ENCODE assay signal across 9 mouse cellular contexts in genomic region chr17:26601514-26601913, GRCm38 (mm10). TPM values are rescaled to one million over a fixed set of nuclear protein-coding genes. Genes with fewer than 3 reads are reported as not detected.
DNase-seq lines count a peak whose midpoint lies in the region; ATAC-seq and TF ChIP-seq lines count a peak whose summit lies in the region.
"Had no signal": no experiment of that assay in that cellular context is flagged by ENCODE, and none has a peak within 500 bp of the region (broad histone marks: within the 10 kb centered on the region; RNA-seq: fewer than 3 reads in every experiment).

No protein-coding gene starts in this region.

- no peak overlapping the region for H3K4me2 ChIP-seq in kidney, postnatal 0 days (ENCODE audit: low read length)

- 63% methylated on average over 6 of the region's 6 CpGs for WGBS in kidney, postnatal 0 days
- WGBS in embryonic facial prominence, embryonic 10.5 days, result 75% methylated on average over 6 of the region's 6 CpGs
- WGBS in kidney, adult 2 months, result 72% methylated on average over 6 of the region's 6 CpGs

- TF ChIP-seq POLR2A in ES-Bruce4 (IDR thresholded peaks at IDR 0.05; ENCODE audit: insufficient read depth, low read length), result no peak
- no peak for TF ChIP-seq POLR2A in kidney, adult 2 months (IDR thresholded peaks at IDR 0.05; ENCODE audit: low read depth, low read length)

- H3K9me3 ChIP-seq in kidney, postnatal 0 days (replicated peaks; ENCODE audit: low read length), result no peaks in the 10 kb centered on the region
- H3K9me3 ChIP-seq in ES-Bruce4 (replicated peaks; ENCODE audit: control insufficient read depth, insufficient read depth, low read length, poor library complexity, severe bottlenecking), result no peaks in the 10 kb centered on the region
- H3K9me3 ChIP-seq in embryonic facial prominence, embryonic 10.5 days, result no peaks in the 10 kb centered on the region
- H3K9me3 ChIP-seq: forebrain, embryonic 10.5 days had no signal

- no peaks in the 10 kb centered on the region for H3K27me3 ChIP-seq in kidney, postnatal 0 days (ENCODE audit: insufficient read depth, low read length)
- no peaks in the 10 kb centered on the region for H3K27me3 ChIP-seq in ES-Bruce4 (ENCODE audit: control insufficient read depth, insufficient read depth, low read length, poor library complexity, severe bottlenecking)
- H3K27me3 ChIP-seq in embryonic facial prominence, embryonic 10.5 days (replicated peaks; ENCODE audit: low read depth, poor library complexity, severe bottlenecking), result no peaks in the 10 kb centered on the region
- H3K27me3 ChIP-seq in kidney, adult 2 months (replicated peaks; ENCODE audit: control insufficient read depth, insufficient read depth, low read length), result no peaks in the 10 kb centered on the region

- no peak overlapping the region for H3K4me3 ChIP-seq in kidney, postnatal 0 days (replicated peaks; ENCODE audit: low read depth, low read length)
- H3K4me3 ChIP-seq in ES-Bruce4 (ENCODE audit: low read depth, low read length), result peak overlapping the region; percentile 17
- H3K4me3 ChIP-seq in embryonic facial prominence, embryonic 10.5 days, result no peak overlapping the region
- no peak overlapping the region for H3K4me3 ChIP-seq in kidney, adult 2 months (ENCODE audit: insufficient read depth, low read depth, low read length)
- H3K4me3 ChIP-seq: forebrain, embryonic 10.5 days had no signal

- H3K9ac ChIP-seq in kidney, postnatal 0 days (ENCODE audit: low read depth, low read length), result no peak overlapping the region
- peak overlapping the region; percentile 5; the same call in 1 of the 2 replicates for H3K9ac ChIP-seq in ES-Bruce4 (ENCODE audit: low read depth, poor library complexity, severe bottlenecking)

- no peaks in the 10 kb centered on the region for H3K36me3 ChIP-seq in kidney, postnatal 0 days (ENCODE audit: insufficient read depth, low read length)
- no peaks in the 10 kb centered on the region for H3K36me3 ChIP-seq in ES-Bruce4 (ENCODE audit: control insufficient read depth, insufficient read depth, low read length, poor library complexity, severe bottlenecking)
- H3K36me3 ChIP-seq in embryonic facial prominence, embryonic 10.5 days (replicated peaks), result peaks cover 37% of the 10 kb centered on the region
- no peaks in the 10 kb centered on the region for H3K36me3 ChIP-seq in kidney, adult 2 months (ENCODE audit: control insufficient read depth, insufficient read depth, low read length)

- no peak; the same call in 1 of the 2 replicates for TF ChIP-seq EP300 in ES-Bruce4 (IDR thresholded peaks at IDR 0.05; ENCODE audit: insufficient read depth, low read depth, low read length)

- peaks cover 41% of the 10 kb centered on the region for H3K4me1 ChIP-seq in kidney, postnatal 0 days (replicated peaks; ENCODE audit: insufficient read depth, low read length)
- peaks cover 26% of the 10 kb centered on the region for H3K4me1 ChIP-seq in ES-Bruce4 (ENCODE audit: control insufficient read depth, insufficient read depth, low read length)
- peaks cover 30% of the 10 kb centered on the region for H3K4me1 ChIP-seq in embryonic facial prominence, embryonic 10.5 days
- peaks cover 25% of the 10 kb centered on the region for H3K4me1 ChIP-seq in kidney, adult 2 months (ENCODE audit: control insufficient read depth, insufficient read depth, low read length)

- H3K27ac ChIP-seq in kidney, postnatal 0 days, result peak overlapping the region; percentile 80
- H3K27ac ChIP-seq in ES-Bruce4 (ENCODE audit: insufficient read depth, low read length), result peak overlapping the region; percentile 63
- H3K27ac ChIP-seq in embryonic facial prominence, embryonic 10.5 days (replicated peaks), result peak overlapping the region; percentile 61; the same call in 1 of the 2 replicates
- H3K27ac ChIP-seq in kidney, adult 2 months (ENCODE audit: insufficient read depth, low read depth, low read length), result no peak overlapping the region
- H3K27ac ChIP-seq: forebrain, embryonic 10.5 days had no signal

- DNase-seq in kidney, postnatal 0 days (ENCODE audit: low spot score), result no peak
- no peak for DNase-seq in kidney, adult 18-20 months
- no peak for DNase-seq in embryonic facial prominence, embryonic 10.5 days (ENCODE audit: low spot score)
- DNase-seq in lung, postnatal 10 days, result peak; percentile 43
- no peak for DNase-seq in yolk sac, embryonic 10.5 days (ENCODE audit: low spot score)
- DNase-seq in kidney, adult 2 months, result no peak
- DNase-seq: adrenal gland, postnatal 36 days had no signal

- no peak for TF ChIP-seq CTCF in kidney, postnatal 0 days (IDR thresholded peaks at IDR 0.05; ENCODE audit: low read depth)
- no peak for TF ChIP-seq CTCF in ES-Bruce4 (IDR thresholded peaks at IDR 0.05; ENCODE audit: low read depth, low read length)
- no peak for TF ChIP-seq CTCF in kidney, adult 2 months (conservative IDR thresholded peaks at IDR 0.05; ENCODE audit: insufficient read depth, insufficient read length, low read depth, low read length)

- ATAC-seq in kidney, postnatal 0 days (replicated peaks; ENCODE audit: low FRiP score, low read depth), result no peak

RNA-seq across cellular contexts. Expression of gene Dusp1, which starts 39.6 kb away (rescaled TPM):
- 28.3 and 31.5 TPM in 2 replicates for polyA plus RNA-seq in kidney, postnatal 0 days (2015; fragmentation: Nextera tagmentation; extraction: Ambion mirVana)
- 58.4 and 64.9 TPM in 2 replicates for polyA plus RNA-seq in ES-Bruce4 (2011; ENCODE audit: insufficient read depth, insufficient read length, low read depth, missing spikeins)
- polyA plus RNA-seq in embryonic facial prominence, embryonic 10.5 days (2016; fragmentation: Nextera tagmentation; extraction: Ambion mirVana), result 22.5 and 23.3 TPM in 2 replicates
- 52.4 and 66.1 TPM in 2 replicates for polyA plus RNA-seq in kidney, adult 2 months (2012; rRNA removed)

RNA-seq across cellular contexts. Expression of gene Ergic1, which starts 40.2 kb away (rescaled TPM):
- polyA plus RNA-seq in kidney, postnatal 0 days (2015; fragmentation: Nextera tagmentation; extraction: Ambion mirVana), result 103 and 107 TPM in 2 replicates
- 166 and 167 TPM in 2 replicates for polyA plus RNA-seq in ES-Bruce4 (2011; ENCODE audit: insufficient read depth, insufficient read length, low read depth, missing spikeins)
- 107 and 109 TPM in 2 replicates for polyA plus RNA-seq in embryonic facial prominence, embryonic 10.5 days (2016; fragmentation: Nextera tagmentation; extraction: Ambion mirVana)
- polyA plus RNA-seq in kidney, adult 2 months (2012; rRNA removed), result 131 and 141 TPM in 2 replicates
